Mouse (Mus musculus) small intestine, adult 2 months (tissue): ENCODE measurements at regions not wholly inside any gene's neighbourhood (a gene's known extent, or its start where the extent isn't known, plus 50 kb on each side); places are given as distances from the start of the nearest gene placed in this dataset.

Experiments
- CTCF ChIP-seq: fragments of 200-500 bp; IDR thresholded peaks from 2 replicates; pipeline ENCODE4 v1.5.1; 2012; ENCODE audit warnings: low read depth, mild to moderate bottlenecking, control low read depth, inconsistent platforms, low read length, moderate library complexity, mixed read lengths; ENCODE audit not compliant: insufficient replicate concordance, insufficient read length; ENCODE audit errors: extremely low read depth
- POLR2A ChIP-seq: fragments of 200-500 bp; IDR thresholded peaks from 2 replicates; pipeline ENCODE4 v1.6.1; 2012; ENCODE audit warnings: low read depth, mild to moderate bottlenecking, control low read depth, inconsistent platforms, low read length, moderate library complexity

GRCm38 (mm10) chr1:137571905-137572865 lies 603.3 kb downstream of the Ptprc start:
- no peak for TF ChIP-seq POLR2A
- TF ChIP-seq CTCF, result no peak
